ENCODE assay signal across 8 mouse cellular contexts in the genomic region with DNA sequence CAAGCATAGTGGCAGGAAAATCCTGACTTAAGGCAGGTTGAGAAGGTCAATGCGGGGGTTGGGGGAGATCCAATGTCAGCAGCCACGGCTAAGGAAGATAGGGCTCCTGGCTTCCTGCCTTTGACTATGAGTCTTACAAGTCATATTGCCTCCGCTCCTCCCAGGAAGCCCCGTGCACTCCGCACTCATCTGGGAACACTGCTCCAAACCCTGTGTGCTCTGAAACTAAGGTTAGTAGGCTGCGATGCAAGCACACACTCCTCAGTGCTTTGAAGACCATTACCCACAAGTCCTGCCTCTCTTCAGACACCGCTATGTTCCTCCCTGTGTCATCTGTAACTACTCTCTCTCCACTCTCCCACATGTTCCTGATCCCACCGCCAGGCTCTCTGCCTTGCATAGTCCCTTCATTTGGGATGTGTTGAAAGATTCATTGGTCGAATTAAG.
DNase-seq lines count a peak whose midpoint lies in the region.

No protein-coding gene starts in this region.

- peak; percentile 30 for DNase-seq in gastrocnemius, postnatal 10 days
- no peak for DNase-seq in gastrocnemius, postnatal 25 days
- DNase-seq in heart, adult 18-20 months, result peak; percentile 74 to 75
- DNase-seq in kidney, adult 8-10 months, result peak; percentile 61 to 62
- DNase-seq in lung, postnatal 10 days, result peak; percentile 64
- DNase-seq in frontal cortex, postnatal 25 days (ENCODE audit: low spot score in 2 of 2), result no peak
- DNase-seq in cerebellum, adult 11-12 months, result no peak
- DNase-seq in Muller cell, postnatal 12 days (ENCODE audit: inconsistent ontology term), result no peak

Comparison
In these comparisons a context has a peak if more than half of its experiments do, and no peak if none do; other contexts are left out.
1. DNase-seq: peak in gastrocnemius, postnatal 10 days (single experiment), heart, adult 18-20 months (2 of 2), kidney, adult 8-10 months (2 of 2) and lung, postnatal 10 days (single experiment); none in gastrocnemius, postnatal 25 days (single experiment), frontal cortex, postnatal 25 days (0 of 2), cerebellum, adult 11-12 months (single experiment) and Muller cell, postnatal 12 days (single experiment).